Mouse (Mus musculus): ENCODE measurements around the gene A130010J15Rik. TPM values are rescaled to one million over a fixed set of nuclear protein-coding genes. Genes with fewer than 3 reads are reported as not detected.

The A130010J15Rik gene
- total RNA-seq (2014; rRNA removed): 8.1 and 8.7 TPM in 2 replicates
- 2.7 and 3.5 TPM in 2 replicates for polyA plus RNA-seq (2012; rRNA removed)

- Histone ChIP-seq H3K27ac (replicated peaks; ENCODE audit: insufficient read depth, low read depth, low read length) (no peak within 1 kb of the TSS), H3K4me3 (ENCODE audit: insufficient read depth, low read depth, low read length) (no peak within 1 kb of the TSS), H3K36me3 (ENCODE audit: control insufficient read depth, insufficient read depth, low read length) (peaks cover 54% of the 10 kb centered on the region), H3K79me2 (ENCODE audit: control insufficient read depth, insufficient read depth, low read length) (no peaks in the 10 kb centered on the region), H3K4me1 (ENCODE audit: control insufficient read depth, insufficient read depth, low read length) (peaks cover 9% of the 10 kb centered on the region), H3K27me3 (ENCODE audit: control insufficient read depth, insufficient read depth, low read length) (no peaks in the 10 kb centered on the region), H3K9ac (ENCODE audit: low read depth, low read length) (no peak within 1 kb of the TSS)
- TF ChIP-seq CTCF (IDR thresholded peaks at IDR 0.05; ENCODE audit: low read depth, low read length): no peak
- no peak for TF ChIP-seq POLR2A (IDR thresholded peaks at IDR 0.05; ENCODE audit: extremely low read depth, insufficient read depth, low read length)
- DNase-seq (ENCODE audit: extremely low read depth, low read depth, low spot score): no peak
- WGBS: 90% methylated on average over 3 of the region's 3 CpGs
These were observed at the start of gene A130010J15Rik for GRCm38 (mm10) chr1:193167746-193168145. Gene A130010J15Rik, plus strand, starts transcription at chr1:193168046.

GRCm38 (mm10) chr1:193122793-193123192 is 45.1 kb upstream of the A130010J15Rik start:
- Histone ChIP-seq H3K27ac (replicated peaks; ENCODE audit: insufficient read depth, low read depth, low read length) (no peak overlapping the region), H3K36me3 (ENCODE audit: control insufficient read depth, insufficient read depth, low read length) (peaks cover 54% of the 10 kb centered on the region), H3K9ac (ENCODE audit: low read depth, low read length) (no peak overlapping the region), H3K79me2 (ENCODE audit: control insufficient read depth, insufficient read depth, low read length) (no peaks in the 10 kb centered on the region), H3K4me1 (ENCODE audit: control insufficient read depth, insufficient read depth, low read length) (no peaks in the 10 kb centered on the region), H3K4me3 (ENCODE audit: insufficient read depth, low read depth, low read length) (no peak overlapping the region), H3K27me3 (ENCODE audit: control insufficient read depth, insufficient read depth, low read length) (no peaks in the 10 kb centered on the region)
- TF ChIP-seq POLR2A (IDR thresholded peaks at IDR 0.05; ENCODE audit: extremely low read depth, insufficient read depth, low read length) (no peak), CTCF (IDR thresholded peaks at IDR 0.05; ENCODE audit: low read depth, low read length) (no peak)
- no peak for DNase-seq (ENCODE audit: extremely low read depth, low read depth, low spot score)
- WGBS: 90% methylated on average over 7 of the region's 7 CpGs

- Histone ChIP-seq H3K4me3 (ENCODE audit: insufficient read depth, low read depth, low read length) (no peak overlapping the region), H3K27ac (replicated peaks; ENCODE audit: insufficient read depth, low read depth, low read length) (no peak overlapping the region), H3K4me1 (ENCODE audit: control insufficient read depth, insufficient read depth, low read length) (no peaks in the 10 kb centered on the region), H3K36me3 (ENCODE audit: control insufficient read depth, insufficient read depth, low read length) (peaks cover 49% of the 10 kb centered on the region), H3K27me3 (ENCODE audit: control insufficient read depth, insufficient read depth, low read length) (no peaks in the 10 kb centered on the region), H3K9ac (ENCODE audit: low read depth, low read length) (no peak overlapping the region), H3K79me2 (ENCODE audit: control insufficient read depth, insufficient read depth, low read length) (no peaks in the 10 kb centered on the region)
- TF ChIP-seq CTCF (IDR thresholded peaks at IDR 0.05; ENCODE audit: low read depth, low read length) (no peak), POLR2A (IDR thresholded peaks at IDR 0.05; ENCODE audit: extremely low read depth, insufficient read depth, low read length) (no peak)
- 94% methylated on average over 6 of the region's 6 CpGs for WGBS
- DNase-seq (ENCODE audit: extremely low read depth, low read depth, low spot score): no peak
These were observed 44.6 kb upstream of the A130010J15Rik start for GRCm38 (mm10) chr1:193123290-193123689.

GRCm38 (mm10) chr1:193125835-193126234 is 42.0 kb upstream of the A130010J15Rik start:
- Histone ChIP-seq H3K36me3 (ENCODE audit: control insufficient read depth, insufficient read depth, low read length) (peaks cover 27% of the 10 kb centered on the region), H3K9ac (ENCODE audit: low read depth, low read length) (no peak overlapping the region), H3K27me3 (ENCODE audit: control insufficient read depth, insufficient read depth, low read length) (no peaks in the 10 kb centered on the region), H3K27ac (replicated peaks; ENCODE audit: insufficient read depth, low read depth, low read length) (no peak overlapping the region), H3K4me1 (ENCODE audit: control insufficient read depth, insufficient read depth, low read length) (peaks cover 3% of the 10 kb centered on the region; the same call in 1 of the 2 replicates), H3K79me2 (ENCODE audit: control insufficient read depth, insufficient read depth, low read length) (peaks cover 3% of the 10 kb centered on the region; the same call in 1 of the 2 replicates), H3K4me3 (ENCODE audit: insufficient read depth, low read depth, low read length) (no peak overlapping the region)
- no peak for TF ChIP-seq CTCF (IDR thresholded peaks at IDR 0.05; ENCODE audit: low read depth, low read length)
- TF ChIP-seq POLR2A (IDR thresholded peaks at IDR 0.05; ENCODE audit: extremely low read depth, insufficient read depth, low read length): no peak
- DNase-seq (ENCODE audit: extremely low read depth, low read depth, low spot score): peak; percentile 13
- 71% methylated on average over 4 of the region's 4 CpGs for WGBS

- DNase-seq (ENCODE audit: extremely low read depth, low read depth, low spot score): no peak
- Histone ChIP-seq H3K36me3 (ENCODE audit: control insufficient read depth, insufficient read depth, low read length) (peaks cover 11% of the 10 kb centered on the region), H3K9ac (ENCODE audit: low read depth, low read length) (no peak overlapping the region), H3K27me3 (ENCODE audit: control insufficient read depth, insufficient read depth, low read length) (no peaks in the 10 kb centered on the region), H3K4me1 (ENCODE audit: control insufficient read depth, insufficient read depth, low read length) (peaks cover 3% of the 10 kb centered on the region; the same call in 1 of the 2 replicates), H3K79me2 (ENCODE audit: control insufficient read depth, insufficient read depth, low read length) (peaks cover 3% of the 10 kb centered on the region; the same call in 1 of the 2 replicates), H3K27ac (replicated peaks; ENCODE audit: insufficient read depth, low read depth, low read length) (no peak overlapping the region), H3K4me3 (ENCODE audit: insufficient read depth, low read depth, low read length) (no peak overlapping the region)
- 91% methylated on average over 6 of the region's 6 CpGs for WGBS
- TF ChIP-seq CTCF (IDR thresholded peaks at IDR 0.05; ENCODE audit: low read depth, low read length): no peak
- no peak for TF ChIP-seq POLR2A (IDR thresholded peaks at IDR 0.05; ENCODE audit: extremely low read depth, insufficient read depth, low read length)
These were observed 39.8 kb upstream of the A130010J15Rik start for GRCm38 (mm10) chr1:193128055-193128454.

- WGBS: 13% methylated on average over 5 of the region's 5 CpGs
These were observed 38.5 kb upstream of the A130010J15Rik start for GRCm38 (mm10) chr1:193129321-193129720.

More at GRCm38 (mm10) chr1:193129321-193129720, 38.5 kb upstream of the A130010J15Rik start:
- H3K4me3 ChIP-seq (ENCODE audit: insufficient read depth, low read depth, low read length): peak overlapping the region; percentile 74
- DNase-seq (ENCODE audit: extremely low read depth, low read depth, low spot score): no peak
- H3K27me3 ChIP-seq (ENCODE audit: control insufficient read depth, insufficient read depth, low read length): no peaks in the 10 kb centered on the region
- TF ChIP-seq CTCF (IDR thresholded peaks at IDR 0.05; ENCODE audit: low read depth, low read length) (no peak), POLR2A (IDR thresholded peaks at IDR 0.05; ENCODE audit: extremely low read depth, insufficient read depth, low read length) (no peak)
- peaks cover 3% of the 10 kb centered on the region; the same call in 1 of the 2 replicates for H3K79me2 ChIP-seq (ENCODE audit: control insufficient read depth, insufficient read depth, low read length)
- H3K4me1 ChIP-seq (ENCODE audit: control insufficient read depth, insufficient read depth, low read length): peaks cover 3% of the 10 kb centered on the region; the same call in 1 of the 2 replicates
- no peak overlapping the region for H3K27ac ChIP-seq (replicated peaks; ENCODE audit: insufficient read depth, low read depth, low read length)
- H3K36me3 ChIP-seq (ENCODE audit: control insufficient read depth, insufficient read depth, low read length): peaks cover 2% of the 10 kb centered on the region; the same call in 1 of the 2 replicates
- peak overlapping the region; percentile 89 for H3K9ac ChIP-seq (ENCODE audit: low read depth, low read length)

Measured in liver, adult 2 months (tissue).